Mouse (Mus musculus) ES-Bruce4 (cell line): Measurements from ENCODE around the gene Plcb4.

ENCODE experiments used
- CTCF ChIP-seq: IDR thresholded peaks from one replicate; pipeline ENCODE4 v1.8.1; 2011; ENCODE audit warnings: low read depth, low read length
- POLR2A ChIP-seq: IDR thresholded peaks from one replicate; pipeline ENCODE4 v1.8.1; 2011; ENCODE audit warnings: low read length; ENCODE audit not compliant: insufficient read depth

DNA sequence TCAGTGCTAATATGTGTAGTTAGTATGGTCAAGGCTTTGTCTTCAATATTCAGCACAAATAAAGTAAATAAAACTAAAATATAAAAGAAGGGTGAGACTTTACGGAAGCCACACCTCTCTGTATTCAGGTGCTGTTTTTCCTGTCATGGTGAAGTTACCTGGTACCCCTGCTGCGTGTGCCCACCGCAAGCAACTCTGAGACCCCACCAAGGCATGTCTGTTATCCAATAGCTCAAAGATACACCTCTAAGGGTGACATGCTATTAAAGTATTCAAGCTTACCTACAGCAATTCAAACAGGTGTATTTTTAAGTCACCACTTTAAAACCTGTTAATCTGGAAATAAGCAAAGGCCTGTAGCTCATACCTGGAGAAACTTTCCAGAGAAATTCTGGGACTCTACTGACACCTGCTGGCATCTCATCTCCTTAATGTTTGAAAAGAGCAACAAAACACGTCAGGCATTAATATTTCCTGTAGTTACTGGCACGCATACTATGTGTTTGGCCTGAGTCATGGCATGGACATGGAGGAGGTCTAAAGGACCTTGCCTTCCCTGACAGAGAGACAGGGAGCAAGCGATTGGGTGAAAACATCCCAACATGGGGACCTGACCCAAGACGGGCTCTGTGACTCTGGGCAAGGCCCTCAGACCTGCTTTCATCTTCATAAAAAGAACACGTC lies 268.0 kb downstream of the Plcb4 start:
- TF ChIP-seq POLR2A, result no peak
- no peak for TF ChIP-seq CTCF
